Mouse (Mus musculus) liver, embryonic 14.5 days (tissue): ENCODE data around the gene Tspan15.

ENCODE experiments used
- CTCF ChIP-seq: IDR thresholded peaks from 2 replicates; pipeline ENCODE4 v1.5.1; 2016; ENCODE audit warnings: antibody characterized with exemption, low read depth, control low read depth
- EP300 ChIP-seq: IDR thresholded peaks from 2 replicates; pipeline ENCODE4 v1.6.1; 2016; ENCODE audit warnings: antibody characterized with exemption, low read depth

DNA sequence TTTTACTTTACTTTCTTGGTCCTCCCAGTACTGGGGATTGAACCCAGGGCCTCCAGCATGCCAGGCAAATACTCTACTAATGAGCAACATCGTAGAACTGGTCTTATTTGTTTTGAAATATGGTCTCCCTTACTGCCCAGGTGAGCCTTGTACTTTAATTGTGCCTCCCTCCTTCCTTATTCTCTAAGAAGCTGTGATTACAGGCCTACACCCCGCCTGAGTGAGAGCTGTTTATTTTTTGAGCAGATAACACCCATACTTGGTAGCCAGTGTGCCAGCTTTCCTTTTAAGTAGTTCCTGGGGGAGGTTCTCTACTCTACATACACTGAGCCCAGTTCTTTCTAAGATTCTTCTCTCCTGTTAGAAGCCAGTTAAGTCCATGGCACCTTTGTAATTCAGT is 33.2 kb upstream of the Tspan15 start:
- TF ChIP-seq CTCF = no peak
- no peak for TF ChIP-seq EP300
